Mouse (Mus musculus): ENCODE data around the gene Tfam.

GRCm38 (mm10) chr10:71237516-71238239 lies 402 bp downstream of the Tfam start:
- TF ChIP-seq CTCF (IDR thresholded peaks at IDR 0.05; ENCODE audit: extremely low read depth, insufficient read depth, insufficient read length, insufficient replicate concordance) (no peak), POLR2A (IDR thresholded peaks at IDR 0.05; ENCODE audit: low read depth, low read length) (peak; percentile 82)

All from spleen, adult 2 months (tissue).